Mouse (Mus musculus) retina, postnatal 1 day (tissue): ENCODE results near the gene Polg.

Experiments used
- DNase-seq: peaks from one replicate; pipeline ENCODE4 v3.0.0-alpha.2; 2012

Polg gene

DNA sequence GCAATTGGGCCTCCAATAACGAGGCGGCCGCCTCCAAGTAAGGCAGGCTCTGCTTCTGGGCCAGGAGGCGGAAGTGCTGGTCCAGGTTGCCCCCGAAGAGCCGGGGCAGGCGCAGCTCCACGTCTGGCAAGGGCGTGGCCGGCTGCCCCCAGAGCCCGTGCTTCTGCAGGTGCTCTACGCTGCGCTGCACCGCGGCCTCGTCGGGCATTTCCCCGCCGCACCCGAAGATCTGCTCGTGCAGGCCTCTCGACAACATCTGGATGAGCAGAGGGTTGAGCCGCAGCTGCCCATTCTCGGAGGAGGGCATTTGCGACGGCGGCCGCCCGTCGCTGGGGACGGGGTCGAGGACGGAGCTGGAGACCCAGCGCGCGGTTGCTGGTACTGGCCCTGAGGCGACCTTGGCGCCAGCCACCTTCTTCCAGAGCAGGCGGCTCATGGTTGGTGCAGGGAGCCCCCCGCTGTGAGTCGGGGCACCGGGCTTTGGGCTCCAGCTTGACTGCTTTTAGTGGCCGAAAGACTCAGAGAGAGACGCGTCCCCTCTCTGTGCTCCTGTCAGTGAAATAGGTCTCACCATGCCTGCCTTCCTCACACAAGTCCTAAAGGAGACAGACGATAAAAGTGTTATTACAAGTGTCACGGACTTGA, 1.3 kb downstream of the Polg start:
- DNase-seq: peak; percentile 52

DNA sequence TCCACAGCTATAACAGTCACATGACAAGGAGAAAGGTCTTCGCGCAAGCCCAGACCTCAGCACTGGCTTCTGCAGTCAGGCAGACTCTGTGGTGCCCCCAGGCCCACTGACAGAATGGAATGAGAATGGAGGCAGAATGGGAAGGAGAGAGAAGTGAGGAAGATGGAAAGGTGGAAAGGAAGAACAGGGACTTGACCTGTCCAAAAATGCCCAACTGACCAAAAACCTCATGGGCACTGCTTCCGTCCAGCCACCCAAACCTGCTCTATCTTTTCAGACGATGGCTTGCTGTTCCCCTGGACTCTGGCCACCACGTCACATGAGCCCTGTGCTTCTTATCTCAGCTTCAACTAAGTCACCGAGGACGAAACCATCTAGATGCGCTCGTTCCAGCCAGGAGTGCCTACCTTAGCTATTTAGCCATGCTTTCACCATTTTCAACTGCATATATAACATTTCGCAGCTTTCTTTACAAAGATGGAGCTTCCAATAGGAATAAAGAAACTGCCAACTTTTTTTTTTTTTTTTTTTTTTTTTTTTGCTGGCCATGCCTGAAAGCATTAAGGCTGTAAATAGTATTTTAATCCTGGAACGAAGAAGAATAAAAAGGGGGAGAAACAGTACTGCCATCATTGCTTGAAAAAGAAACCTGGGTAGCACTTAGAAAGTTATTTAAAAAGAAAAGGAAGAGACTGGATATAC, 2.6 kb downstream of the Polg start:
- DNase-seq: no peak

DNA sequence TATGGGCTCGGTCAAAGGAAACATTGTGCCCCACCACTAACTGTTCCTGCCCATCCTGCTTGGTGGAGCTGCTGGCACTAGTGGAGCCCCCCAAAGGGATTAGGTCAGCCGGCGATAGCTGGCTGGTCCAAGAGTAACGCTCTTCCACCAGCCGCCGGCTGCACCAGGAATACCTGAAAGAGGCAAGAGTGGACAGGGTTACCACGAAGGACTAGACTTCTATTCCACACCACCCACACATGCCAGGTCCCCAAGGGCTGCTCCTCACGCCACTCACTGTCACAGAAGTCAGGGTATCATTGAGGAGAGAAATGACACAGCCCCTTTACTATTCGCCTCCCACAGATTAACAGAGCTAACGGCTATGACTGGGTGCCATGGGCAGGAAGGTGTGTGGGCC, 4.4 kb downstream of the Polg start:
- DNase-seq: no peak

DNA sequence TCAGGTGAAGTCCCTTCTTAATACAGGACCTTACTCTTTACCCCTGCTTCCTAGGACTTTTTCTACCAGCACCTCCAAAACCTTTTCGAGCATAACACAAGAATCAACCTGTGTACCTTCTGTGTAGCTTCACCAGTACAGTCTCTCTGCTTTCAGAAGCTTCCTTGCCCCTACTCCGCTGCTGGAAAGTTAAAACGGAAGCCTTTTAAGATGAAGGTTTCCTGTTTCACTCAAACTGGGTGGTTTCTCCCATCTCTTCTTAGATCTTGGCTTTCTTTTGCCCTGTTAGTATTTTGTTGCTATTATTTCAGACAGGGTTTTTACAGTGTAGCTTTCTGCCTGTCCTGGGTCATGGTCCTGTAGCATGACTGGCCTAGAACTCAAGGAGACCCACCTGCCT, 18.7 kb downstream of the Polg start:
- no peak for DNase-seq

DNA sequence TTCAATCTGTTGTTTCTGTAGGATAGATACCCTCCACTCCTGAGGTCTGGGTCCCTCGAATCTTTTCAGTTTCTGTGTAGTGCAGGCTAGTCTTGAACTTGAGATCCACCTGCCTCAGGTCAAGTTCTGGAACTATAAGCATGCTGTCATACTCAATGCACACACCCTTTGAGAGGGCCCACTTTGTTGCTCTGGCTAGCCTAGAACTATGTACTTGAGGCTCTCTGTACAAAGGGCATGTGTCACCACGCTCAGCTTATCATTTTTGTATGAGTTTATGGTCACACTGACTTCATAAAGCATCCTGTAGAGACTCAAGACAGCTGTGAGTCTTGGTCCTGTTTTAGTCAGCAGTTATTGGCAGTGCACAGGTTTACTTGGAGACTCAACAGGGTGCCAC, 19.1 kb downstream of the Polg start:
- no peak for DNase-seq

DNA sequence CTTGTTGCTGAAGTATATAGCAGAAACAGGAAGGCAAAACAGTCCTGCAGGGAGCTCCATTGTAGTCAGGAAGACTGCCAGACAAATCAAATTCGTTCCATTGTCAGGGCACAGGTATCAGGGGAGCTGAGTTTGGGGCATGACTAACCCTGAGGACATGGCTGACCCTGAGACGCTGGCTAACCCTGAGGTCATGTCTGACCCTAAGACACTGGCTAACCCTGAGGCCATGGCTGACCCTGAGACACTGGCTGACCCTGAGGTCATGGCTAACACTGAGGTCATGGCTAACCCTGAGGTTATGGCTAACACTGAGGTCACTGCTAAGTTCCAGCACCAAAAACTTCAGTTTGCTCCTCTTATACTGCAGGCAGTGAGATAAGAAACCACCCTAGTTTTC, 26.1 kb downstream of the Polg start:
- no peak for DNase-seq

DNA sequence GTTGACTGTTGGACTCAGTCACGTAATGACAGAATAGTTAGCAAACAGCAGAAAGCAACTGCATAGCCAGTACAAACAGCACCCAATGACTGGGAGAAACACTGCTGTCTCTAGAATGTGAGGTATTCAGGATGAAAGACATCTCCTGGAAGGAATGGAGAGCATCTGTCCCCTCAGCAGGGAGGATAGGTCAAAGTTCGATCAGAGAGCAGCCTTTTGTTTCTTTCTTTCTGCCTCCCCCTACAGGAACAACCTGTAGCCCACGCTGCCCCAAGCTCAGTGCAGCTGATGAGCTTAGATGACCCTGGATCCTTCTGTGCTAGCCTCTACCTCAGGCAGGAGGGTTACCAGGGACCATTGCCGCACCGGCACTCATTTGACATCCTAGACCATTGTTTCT, 37.9 kb downstream of the Polg start:
- DNase-seq: no peak

DNA sequence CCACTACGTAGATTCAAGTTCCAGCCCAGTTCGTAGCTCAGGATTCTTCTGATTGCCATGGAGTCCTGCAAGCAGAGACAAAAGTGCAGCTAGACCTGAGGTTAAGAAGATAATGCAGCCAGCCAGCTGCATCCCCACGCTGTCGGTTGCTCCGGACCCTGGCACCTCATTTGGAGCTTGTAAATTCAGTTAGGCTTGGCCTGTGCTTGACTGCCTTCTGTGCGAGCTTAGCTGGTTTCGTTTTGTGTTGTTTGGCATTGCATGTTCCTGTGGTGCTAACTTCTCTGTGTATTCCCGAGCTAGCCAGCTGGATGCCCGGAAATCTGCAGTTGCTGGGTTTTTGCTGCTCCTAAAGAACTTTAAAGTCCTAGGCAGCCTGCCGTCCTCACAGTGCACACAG, 40.4 kb downstream of the Polg start:
- DNase-seq: no peak

DNA sequence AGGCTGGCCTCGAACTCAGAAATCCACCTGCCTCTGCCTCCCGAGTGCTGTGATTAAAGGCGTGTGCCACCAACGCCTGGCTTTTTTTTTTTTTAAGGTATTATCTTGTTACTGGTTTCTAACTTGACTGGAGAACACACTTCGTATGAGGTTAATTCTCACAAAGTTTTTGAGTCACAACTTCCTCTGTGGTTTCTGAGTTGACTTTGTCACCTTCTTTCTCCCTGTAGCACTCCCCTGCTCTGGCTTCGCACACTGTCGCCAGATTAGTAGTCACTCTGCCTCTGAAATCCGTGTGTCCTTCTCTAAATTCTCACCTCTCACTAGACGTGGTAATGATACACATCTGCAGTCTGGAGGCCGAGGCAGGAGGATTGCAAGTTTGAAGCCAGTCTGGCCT, 43.3 kb downstream of the Polg start:
- no peak for DNase-seq

DNA sequence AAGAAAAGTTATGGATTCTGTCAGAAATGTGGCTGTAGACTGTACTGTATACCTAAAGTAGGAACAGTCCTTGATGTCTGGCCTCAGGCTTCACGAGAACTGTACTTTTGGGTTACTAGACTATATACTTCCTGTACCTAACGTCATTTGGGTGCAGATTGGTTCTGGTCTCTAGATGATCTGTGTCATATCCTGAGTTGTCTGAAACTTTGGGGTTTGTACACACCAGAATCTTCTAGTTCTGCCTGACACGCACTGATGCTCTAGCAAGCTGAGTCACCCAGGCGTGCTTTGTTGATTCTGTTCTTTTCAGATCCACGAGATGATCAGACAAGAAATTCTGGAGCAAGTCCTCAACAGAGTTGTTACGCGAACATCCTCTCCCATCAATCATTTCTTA, 46.2 kb downstream of the Polg start:
- DNase-seq: no peak

DNA sequence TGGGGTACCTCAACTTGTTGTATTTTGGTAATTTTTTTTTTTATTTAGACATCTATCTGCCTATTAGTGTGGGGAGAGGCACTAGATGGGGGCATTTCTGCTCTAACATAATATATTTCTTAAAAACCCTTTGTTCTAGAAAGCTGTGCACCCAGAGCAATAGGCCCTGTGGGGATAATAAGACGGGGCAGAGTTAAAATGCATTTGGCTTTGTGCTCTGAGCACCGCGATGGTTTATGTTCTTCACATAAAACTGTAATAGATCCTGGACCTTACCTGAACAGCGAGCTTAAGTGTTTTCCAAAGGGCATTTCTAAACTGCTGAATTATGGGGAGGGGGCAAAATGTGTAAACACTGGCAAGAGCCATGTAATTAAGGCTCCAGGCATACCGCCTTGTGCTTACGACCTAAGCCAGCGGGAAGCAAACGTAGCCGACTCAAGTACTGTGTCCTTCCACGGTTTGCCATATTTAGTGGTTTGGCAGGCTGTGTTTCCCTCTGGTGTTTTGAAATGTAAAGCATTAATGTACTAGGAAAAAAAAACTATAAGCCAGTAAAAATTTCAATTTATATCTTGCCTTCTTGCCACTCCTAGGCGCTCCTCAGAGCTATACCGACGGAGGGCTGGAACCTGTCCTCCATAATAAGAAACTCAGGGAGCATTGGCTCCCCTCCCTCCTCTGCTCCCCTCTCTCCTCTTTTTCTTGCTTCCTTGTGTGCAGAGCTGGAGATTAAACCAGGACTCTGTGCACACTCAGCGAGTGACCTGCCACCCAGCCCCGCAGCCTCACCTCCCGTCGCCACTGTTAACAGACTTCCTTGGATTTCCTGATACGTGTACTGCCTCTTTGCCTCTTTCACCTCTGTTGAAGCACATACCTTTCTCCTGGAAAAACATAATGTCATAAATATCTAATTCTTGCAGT, 51.5 kb downstream of the Polg start:
- no peak for DNase-seq

DNA sequence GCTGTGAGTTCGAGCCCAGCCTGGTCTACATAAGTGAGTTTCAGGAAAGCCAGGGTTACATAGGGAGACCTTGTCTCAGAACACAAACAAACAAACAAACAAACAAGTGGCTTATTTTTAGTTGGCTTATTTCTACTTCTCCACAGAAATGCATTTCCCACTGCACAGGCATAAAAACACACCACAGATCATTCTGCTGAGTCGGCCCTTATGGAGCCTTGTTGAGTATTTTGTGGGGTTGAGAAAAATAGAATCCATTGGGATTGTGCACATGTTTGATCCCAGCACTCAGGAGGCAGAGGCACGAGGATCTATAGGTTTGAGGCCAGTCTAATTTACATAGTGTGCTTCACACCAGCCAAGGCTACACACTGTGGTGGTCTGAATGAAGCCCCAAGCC, 65.9 kb downstream of the Polg start:
- no peak for DNase-seq

DNA sequence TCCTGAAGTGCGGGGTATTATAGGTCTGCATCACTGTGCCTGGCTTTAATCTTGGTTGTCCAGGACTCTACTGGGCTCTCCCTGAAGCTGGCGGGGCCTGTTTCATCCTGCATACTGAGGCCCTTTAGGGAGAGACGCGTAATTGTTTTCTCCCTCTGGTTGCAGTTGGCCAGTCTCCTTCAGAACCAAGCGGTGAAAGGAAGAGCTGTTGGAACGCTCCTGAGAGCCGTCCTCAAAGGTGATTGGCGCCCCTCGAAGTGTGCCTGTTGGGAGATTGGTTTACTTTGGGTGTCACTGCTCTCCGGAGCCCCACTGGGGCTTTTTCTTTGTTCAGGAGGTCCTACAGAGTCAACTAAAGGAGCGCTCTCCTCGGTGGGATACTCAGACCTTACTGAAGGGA, 67.2 kb downstream of the Polg start:
- DNase-seq: no peak

DNA sequence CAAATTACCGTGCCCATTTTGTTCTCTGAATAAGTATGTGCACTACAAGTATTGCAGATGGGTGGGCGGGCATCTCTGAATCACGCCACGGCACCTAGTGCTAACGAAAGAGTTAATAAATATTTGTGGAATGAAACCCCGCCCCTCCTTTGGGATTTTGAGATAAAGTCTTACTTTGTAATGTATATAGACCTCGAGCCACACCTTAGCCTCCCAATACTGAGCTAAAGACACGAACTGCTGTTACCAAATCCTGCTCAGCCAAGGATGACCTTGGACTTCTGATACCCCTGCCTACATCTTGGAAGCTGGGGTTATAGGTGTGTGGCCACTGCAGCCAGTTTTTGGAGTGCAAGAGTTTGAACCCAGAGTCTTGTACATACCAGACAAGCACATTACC, 67.7 kb downstream of the Polg start:
- DNase-seq: no peak

DNA sequence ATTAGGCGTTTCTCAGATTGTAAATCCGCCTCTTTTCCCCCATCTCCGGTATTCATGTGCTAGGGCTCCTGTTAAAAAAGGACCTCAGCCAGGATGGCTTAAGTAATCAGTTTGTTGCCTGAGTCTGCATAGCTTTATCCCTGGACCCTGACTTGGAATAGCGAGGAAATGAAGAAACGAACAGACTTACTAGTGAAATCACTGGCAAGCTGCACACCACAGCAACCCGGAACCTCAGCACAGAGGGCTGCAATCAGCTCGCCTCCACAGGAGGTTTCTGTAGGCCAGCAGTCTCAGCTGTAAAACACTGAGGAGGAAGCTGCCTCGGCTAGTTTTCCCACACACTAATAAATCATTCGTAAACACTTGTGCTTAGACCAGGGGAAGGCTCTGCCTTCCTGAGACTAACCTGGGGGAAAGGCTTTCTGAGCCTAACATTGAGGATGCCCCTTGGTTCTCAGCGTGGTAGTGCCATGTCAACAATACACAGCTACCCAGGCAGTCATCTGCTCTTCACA, 68.7 kb downstream of the Polg start:
- DNase-seq: no peak
